Mouse (Mus musculus): ENCODE measurements around the gene Zer1. TPM values are rescaled to one million over a fixed set of nuclear protein-coding genes. Genes with fewer than 3 reads are reported as not detected.
"Not testable (repeated sequence)": the region's sequence is repeated elsewhere in the genome, so short reads cannot be mapped to it uniquely, and the experiment has no call there.

Gene Zer1
- total RNA-seq (2022) = 100 to 1,000 TPM; 173 to 203 (median 195) TPM

- peak; percentile 93 to 94 for DNase-seq (ENCODE audit: low spot score in 2 of 2)
Measured at GRCm38 (mm10) chr2:30124472-30125274, at the start of gene Zer1. Zer1 (minus strand) TSS chr2:30124585.

DNA sequence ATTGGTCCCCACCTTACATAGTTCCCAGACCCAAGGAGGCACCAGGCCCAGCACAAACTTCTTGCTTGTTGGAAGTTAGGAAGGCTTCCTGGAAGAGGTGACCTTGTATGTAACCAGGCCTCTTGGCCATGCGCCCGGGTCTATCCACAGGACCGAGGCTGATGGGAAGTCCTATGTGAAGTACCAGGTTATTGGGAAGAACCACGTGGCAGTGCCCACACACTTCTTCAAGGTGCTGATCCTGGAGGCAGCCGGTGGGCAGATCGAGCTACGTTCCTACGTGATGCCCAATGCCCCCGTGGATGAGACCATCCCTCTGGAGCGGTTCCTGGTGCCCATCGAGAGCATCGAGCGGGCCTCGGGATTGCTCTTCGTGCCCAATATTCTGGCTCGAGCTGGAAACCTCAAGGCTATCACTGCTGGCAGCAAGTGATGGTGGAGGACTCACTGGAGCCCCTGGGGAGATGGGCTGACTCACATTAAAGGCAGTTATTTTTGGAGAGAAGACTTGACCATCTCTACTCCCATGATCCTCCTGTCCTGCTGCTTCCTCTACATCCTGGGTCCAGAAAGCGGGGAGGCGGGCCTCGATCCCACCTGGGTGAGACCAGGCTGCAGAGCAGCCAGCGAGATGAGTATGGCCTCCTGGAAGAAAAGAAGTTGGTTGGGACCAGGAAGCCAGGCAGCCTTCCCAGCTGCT is 49.3 kb upstream of the Zer1 start:
- no peak for DNase-seq (ENCODE audit: low spot score in 2 of 2)

GRCm38 (mm10) chr2:30171997-30172382 is 47.6 kb upstream of the Zer1 start:
- no peak for DNase-seq (ENCODE audit: low spot score in 2 of 2)

GRCm38 (mm10) chr2:30171371-30171996 is 47.1 kb upstream of the Zer1 start, which contains the start of gene Endog:
Endog (plus strand) TSS chr2:30171493.
- peak; percentile 89 to 90 for DNase-seq (ENCODE audit: low spot score in 2 of 2)

GRCm38 (mm10) chr2:30166677-30167076 is 42.3 kb upstream of the Zer1 start:
- no peak for DNase-seq (ENCODE audit: low spot score in 2 of 2)

DNA sequence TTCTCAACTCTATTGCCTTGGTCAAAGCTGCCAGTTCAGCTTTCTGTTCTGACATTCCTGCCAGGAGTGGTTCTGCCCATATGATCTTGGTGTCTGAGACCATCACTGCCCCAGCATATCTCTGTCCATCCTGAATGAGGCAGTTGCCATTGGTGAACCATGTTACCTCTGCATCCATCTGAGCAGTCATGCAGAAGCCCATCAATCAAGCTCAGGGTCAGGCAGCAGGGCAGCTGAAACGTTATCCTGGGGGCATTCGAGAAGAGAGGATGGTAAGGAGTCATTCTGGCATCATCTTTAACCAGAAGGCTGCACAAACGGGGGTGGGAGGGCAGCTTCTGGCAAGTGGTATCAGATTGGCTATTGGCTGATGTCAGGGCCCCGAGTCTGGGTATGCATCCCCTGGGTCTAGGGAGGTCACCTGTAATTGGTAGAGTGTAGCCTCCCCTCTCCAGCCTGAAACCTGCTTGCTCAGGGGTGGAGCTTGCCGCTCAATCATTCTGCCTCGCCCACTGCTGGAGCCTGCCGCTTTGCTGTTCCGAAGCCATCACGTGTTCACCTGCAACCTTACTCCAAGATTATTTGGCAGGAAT is 40.1 kb upstream of the Zer1 start:
- no peak for DNase-seq (ENCODE audit: low spot score in 2 of 2)

GRCm38 (mm10) chr2:30161809-30162208 is 37.4 kb upstream of the Zer1 start:
- DNase-seq (ENCODE audit: low spot score in 2 of 2) = no peak

GRCm38 (mm10) chr2:30159871-30160270 is 35.5 kb upstream of the Zer1 start:
- not testable (repeated sequence) for DNase-seq (ENCODE audit: low spot score in 2 of 2)

GRCm38 (mm10) chr2:30152616-30153015 is 28.2 kb upstream of the Zer1 start:
- no peak for DNase-seq (ENCODE audit: low spot score in 2 of 2)

- DNase-seq (ENCODE audit: low spot score in 2 of 2) = no peak
Measured at GRCm38 (mm10) chr2:30151840-30152239, 27.5 kb upstream of the Zer1 start.

DNA sequence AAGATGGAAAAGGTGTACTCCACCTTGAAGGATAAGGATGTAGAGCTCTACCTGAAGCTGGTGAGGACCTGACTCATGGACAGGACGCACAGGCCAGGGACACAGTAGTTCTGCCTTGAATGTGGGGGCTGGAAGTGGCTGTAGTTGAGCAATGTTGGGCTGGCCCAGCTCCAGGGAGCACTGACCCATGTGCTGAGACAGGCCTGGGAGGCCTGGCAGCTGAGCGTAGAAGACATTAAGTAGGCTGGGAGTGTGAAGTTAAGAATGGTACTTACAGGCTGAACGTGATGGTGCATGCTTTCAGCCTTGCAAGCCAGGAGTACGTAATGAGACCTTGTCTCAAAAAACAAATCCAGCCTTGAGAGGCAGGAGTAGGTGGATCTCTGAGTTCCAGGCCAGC is 23.1 kb upstream of the Zer1 start:
- no peak for DNase-seq (ENCODE audit: low spot score in 2 of 2)

DNA sequence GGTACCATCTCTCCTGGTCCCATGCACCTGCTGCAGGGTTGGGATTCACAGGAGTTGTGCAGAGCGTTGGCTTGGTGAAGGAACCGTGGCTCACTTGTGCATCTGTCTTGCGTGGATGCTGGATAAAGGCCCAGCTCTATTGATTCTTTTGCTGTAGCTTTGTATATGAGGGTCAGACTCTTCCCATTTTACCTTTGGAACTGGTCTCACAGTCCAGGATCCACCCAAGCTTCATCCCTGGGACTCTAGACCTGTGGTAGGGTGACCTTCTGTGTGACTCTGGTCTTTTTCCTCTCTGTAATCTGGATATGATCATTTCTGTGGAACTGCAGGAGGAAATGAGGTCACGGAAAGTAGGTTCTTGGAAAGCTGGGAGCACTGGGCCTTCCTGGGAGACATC is 20.1 kb upstream of the Zer1 start:
- DNase-seq (ENCODE audit: low spot score in 2 of 2) = no peak

DNA sequence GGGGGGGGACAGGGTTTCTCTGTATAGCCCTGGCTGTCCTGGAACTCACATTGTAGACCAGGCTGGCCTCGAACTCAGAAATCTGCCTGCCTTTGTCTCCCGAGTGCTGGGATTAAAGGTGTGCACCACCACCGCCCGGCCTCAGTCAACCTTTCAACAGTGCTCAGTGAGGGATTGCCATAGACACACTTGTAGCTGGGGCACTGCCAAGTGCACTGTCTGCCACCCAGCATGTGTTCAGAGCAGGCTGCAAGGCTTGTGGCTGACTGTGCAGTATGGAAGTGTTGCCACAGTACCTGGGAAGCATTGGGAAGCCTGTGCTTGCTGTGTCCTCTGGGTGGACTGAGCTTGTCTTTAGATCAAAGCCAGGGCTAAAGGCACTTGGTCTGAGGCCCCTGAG is 15.6 kb upstream of the Zer1 start:
- DNase-seq (ENCODE audit: low spot score in 2 of 2) = not testable (repeated sequence)

DNA sequence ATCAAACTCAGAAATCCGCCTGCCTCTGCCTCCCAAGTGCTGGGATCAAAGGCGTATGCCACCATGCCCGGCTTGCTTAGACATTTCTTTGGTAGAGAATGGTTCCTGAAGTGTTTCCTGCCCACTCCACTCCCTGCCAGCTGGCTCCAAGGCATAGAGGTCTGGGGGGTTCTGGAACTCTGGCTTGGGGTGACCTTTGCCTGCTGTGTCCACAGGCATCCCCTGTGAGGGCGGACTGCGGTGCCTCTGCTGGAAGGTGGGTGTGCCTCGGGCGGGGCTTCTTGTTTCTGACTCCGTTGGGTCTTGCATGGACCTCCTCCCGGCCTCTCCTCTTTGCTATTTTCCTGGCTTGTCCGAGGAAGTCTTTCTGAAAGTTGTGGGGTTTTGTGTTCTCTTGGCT is 12.1 kb upstream of the Zer1 start:
- no peak for DNase-seq (ENCODE audit: low spot score in 2 of 2)

- no peak for DNase-seq (ENCODE audit: low spot score in 2 of 2)
Measured at GRCm38 (mm10) chr2:30134928-30135620, 10.7 kb upstream of the Zer1 start.

- no peak for DNase-seq (ENCODE audit: low spot score in 2 of 2)
Measured at GRCm38 (mm10) chr2:30134378-30134711, 10.0 kb upstream of the Zer1 start.

GRCm38 (mm10) chr2:30133613-30134377 is 9.4 kb upstream of the Zer1 start, which contains the start of gene Tbc1d13:
Tbc1d13 (plus strand) TSS chr2:30133746.
- peak; percentile 95 to 97 for DNase-seq (ENCODE audit: low spot score in 2 of 2)

GRCm38 (mm10) chr2:30132801-30133612 is 8.6 kb upstream of the Zer1 start:
- DNase-seq (ENCODE audit: low spot score in 2 of 2) = no peak

DNA sequence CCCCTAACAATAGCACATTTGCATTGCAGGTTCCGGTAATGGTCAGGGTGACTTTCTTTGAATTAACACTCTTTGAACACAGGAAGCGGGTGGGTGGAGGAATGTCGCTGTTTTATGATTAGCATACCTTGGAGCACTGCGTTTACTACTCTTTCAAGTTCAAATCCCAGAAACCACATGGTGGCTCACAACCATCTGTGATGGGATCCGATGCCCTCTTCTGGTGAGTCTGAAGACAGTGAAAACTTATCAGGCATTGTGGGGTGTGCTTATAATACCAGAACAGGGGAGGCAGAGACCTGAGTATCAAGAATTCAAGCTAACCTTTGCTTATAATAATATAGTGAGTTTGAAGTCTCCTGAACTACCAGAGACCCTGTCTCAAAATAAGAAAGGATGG is 6.9 kb upstream of the Zer1 start:
- DNase-seq (ENCODE audit: low spot score in 2 of 2) = not testable (repeated sequence)

DNA sequence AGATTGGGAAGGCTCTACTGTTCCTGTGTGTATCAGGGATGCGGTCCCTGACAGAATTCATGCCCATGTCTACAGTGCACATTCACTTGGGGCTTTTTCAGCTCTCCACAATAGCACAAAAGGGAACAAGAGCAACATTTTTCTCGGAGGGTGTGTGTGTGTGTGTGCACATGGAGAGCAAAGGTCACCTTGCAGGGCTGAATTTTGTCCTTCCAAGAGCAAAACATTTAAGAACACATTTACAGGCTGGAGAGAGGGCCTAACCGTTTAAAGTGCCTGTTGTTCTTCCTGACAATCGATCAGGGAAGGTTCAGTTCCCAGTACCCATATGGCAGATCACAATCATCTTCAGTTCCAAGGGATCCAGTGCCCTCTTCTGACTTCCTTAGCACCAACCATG is 5.8 kb upstream of the Zer1 start:
- DNase-seq (ENCODE audit: low spot score in 2 of 2) = no peak
